Mouse (Mus musculus) gastrocnemius, postnatal 4 days (tissue): ENCODE measurements around the gene Ezh1. TPM values are rescaled to one million over a fixed set of nuclear protein-coding genes. Genes with fewer than 3 reads are reported as not detected.

Source experiments
- DNase-seq, 2 experiments: peaks; one replicate each; pipeline ENCODE4 v3.0.0; 2021 to 2022; ENCODE audit warnings: low spot score in 2 of 2, mixed read lengths in 2 of 2
- total RNA-seq, 2 experiments: library from RNA; stranded (reverse); gene quantifications; 2 replicates each; pipeline ENCODE4 v1.2.3; 2021

The Ezh1 gene
- total RNA-seq, 2 experiments from 2014 or later: 19.3 to 24.6 TPM

- no peak for DNase-seq
Observed at GRCm38 (mm10) chr11:101182771-101183517, 43.3 kb downstream of the Ezh1 start.

- DNase-seq: no peak
Observed at GRCm38 (mm10) chr11:101181961-101182360, 44.3 kb downstream of the Ezh1 start.

GRCm38 (mm10) chr11:101180846-101181740 lies 45.2 kb downstream of the Ezh1 start:
- peak; percentile 70 to 72 for DNase-seq

GRCm38 (mm10) chr11:101180261-101180660 lies 46.0 kb downstream of the Ezh1 start:
- DNase-seq: no peak

GRCm38 (mm10) chr11:101179306-101179705 lies 47.0 kb downstream of the Ezh1 start:
- DNase-seq: no peak

DNA sequence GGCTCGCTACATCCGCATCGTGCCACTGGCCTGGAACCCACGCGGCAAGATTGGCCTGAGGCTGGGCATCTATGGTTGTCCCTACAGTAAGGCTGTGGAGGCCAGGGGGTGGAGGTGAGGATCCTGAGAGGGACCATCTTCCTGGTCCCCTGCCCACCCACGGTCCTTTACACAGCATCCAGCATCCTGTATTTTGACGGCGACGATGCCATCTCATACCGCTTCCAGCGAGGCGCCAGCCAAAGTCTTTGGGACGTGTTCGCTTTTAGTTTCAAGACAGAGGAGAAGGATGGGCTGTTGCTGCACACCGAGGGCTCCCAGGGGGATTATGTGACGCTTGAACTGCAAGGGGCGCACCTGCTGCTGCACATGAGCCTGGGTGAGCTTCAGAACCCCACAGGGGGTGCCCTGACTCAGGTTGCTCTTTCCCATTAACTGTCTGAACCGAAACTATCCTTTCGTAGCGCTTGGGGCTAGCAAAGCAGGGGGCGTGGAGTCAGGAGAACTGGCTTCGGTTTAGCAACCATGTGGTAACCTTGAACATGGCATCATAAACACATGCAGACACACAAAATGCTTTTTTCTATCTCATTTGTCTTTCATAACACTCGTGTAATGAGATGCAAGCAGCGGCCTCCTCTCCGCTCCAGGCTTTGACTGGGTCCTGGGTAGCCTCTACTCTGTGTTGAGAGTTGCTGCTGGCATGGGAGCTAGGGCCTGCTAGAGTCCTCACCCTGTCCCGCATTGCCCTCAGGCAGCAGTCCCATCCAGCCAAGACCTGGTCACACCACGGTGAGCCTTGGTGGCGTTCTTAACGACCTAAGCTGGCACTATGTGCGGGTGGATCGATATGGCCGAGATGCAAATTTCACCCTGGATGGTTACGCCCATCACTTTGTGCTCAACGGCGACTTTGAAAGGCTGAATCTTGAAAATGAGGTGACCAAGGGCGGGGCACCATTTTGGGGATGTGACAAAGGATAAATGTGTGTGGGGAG lies 47.9 kb downstream of the Ezh1 start:
- no peak for DNase-seq

DNA sequence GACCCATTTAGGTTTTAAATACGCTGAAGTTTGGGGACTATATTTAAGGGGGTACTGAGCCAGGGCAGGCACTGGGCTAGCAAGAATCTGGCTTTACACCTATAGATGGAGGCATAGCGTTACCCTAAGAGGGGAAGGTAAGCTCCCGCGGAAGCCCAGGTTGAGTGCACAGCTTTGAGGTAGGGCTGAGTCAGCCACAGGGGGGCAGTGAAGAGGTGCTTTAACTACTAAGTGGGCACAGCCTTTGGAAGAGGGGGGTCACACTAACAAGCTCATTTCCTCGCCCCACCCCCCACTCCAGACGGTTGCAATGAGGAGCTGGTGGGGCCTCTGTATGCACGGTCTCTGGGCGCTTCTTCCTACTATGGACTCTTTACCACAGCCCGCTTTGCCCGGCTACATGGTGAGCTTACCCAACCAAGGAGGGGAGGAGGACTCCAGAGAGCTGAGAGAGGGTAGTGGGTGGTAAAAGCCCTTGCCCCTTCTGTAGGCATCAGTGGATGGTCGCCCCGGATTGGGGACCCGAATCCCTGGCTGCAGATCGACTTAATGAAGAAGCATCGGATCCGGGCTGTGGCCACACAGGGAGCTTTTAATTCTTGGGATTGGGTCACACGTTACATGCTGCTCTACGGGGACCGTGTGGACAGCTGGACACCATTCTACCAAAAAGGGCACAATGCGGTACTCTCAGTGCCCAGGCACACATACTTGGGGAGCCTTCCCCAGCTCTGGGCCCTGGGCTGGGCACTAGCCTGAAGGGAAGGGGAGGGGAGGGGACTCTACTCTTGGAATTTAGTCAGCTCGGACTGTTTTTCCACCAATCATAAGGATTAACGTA lies 49.1 kb downstream of the Ezh1 start:
- no peak for DNase-seq

- DNase-seq: no peak
Observed at GRCm38 (mm10) chr11:101176117-101176691, 50.1 kb downstream of the Ezh1 start.

DNA sequence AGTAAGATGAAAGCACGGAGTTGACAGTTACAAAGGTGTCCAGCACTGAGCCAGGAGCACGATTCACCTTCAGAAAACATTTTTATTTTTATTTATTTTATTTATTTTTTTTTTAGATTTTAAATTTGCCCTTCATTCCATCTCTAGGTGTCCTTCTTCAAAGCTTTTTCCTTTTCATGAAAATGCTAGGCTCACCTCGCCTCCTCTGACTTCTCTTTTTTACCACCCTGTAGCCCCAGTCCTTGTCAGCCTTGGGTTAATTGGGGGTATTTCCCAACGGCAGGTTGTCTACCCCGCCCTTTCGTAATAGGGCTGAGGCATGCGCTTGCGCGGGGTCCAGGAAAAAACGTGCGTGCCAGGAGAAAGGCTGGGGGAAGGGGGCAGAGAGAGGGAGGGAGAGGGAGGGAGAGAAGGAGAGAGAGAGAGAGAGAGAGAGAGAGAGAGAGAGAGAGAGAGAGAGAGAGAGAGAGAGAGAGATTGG lies 50.6 kb downstream of the Ezh1 start:
- no peak for DNase-seq

- DNase-seq: no peak
Observed at GRCm38 (mm10) chr11:101174851-101175628, 51.2 kb downstream of the Ezh1 start, which contains the start of gene Ccr10. Gene Ccr10, minus strand, starts transcription at chr11:101175443.

DNA sequence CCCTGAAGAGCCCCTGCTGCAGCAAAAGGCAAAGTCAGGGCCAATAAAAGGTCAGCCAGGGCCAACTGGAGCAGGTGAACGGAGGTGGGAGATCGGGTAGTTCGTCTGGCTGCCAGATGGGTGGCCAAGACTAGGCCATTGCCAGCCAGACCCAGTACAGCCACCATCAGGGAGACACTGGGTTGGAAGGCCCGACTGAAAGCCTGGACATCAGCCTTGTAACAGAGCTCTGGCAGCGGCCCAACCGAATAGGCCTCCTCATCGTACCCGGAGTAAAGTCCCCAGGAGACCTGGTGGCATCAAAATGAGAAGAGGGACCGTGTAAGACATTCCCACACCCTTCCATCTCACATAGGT lies 51.9 kb downstream of the Ezh1 start:
- DNase-seq: no peak

DNA sequence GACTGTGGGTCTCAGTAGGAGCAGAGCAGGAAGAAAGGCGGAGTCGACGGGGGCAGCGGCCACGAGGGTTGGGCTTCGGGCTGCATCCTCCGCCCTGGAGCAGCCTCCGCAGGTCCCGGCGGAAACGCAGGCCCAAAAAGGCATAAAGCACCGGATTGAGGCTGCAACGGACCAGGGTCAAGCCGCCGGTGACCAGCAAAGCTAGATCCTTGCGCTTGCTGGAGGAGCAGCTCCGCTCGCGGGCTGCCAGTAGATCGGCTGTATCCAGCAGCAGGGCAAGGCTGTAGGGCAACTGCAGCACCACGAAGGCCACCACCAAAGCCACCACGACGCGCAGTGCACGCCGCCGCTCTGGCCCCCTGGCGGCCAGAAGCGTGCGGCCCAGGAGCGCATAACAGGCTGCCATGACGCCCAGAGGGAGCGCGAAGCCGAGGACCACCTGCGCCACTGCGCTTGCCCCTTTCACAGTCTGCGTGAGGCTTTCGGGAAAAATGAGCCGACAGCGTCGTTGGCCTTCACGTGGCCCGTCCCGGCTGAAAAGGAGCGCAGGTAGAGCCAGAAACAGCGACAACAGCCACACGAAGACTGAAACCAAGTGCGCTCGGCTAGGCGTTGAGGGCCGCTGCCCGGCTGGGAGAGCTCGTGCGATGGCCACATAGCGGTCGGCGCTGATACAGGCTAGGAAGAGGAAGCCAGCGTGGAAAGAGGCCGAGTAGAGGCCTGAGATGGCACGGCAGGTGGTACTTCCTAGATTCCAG lies 52.5 kb downstream of the Ezh1 start:
- DNase-seq: peak; percentile 63 to 80

DNA sequence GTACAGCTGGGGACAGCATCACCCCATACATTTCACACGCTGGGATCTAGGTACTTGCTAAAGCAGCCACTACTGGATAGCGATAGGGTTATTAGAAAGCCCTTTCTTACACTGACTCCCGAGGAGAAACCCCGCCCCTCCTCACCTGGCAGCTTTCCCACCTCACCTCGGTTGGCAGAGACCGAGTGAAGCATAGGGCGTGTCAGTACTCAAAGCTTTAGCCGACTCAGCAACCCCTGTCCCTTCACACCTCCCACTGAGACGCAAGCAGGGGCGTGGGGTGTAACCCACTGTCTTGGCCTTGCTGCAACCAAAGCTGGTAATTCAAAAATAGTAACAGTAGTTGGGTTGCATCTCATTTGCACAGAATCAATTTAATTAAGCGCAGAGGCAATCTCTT lies 53.2 kb downstream of the Ezh1 start:
- no peak for DNase-seq

- no peak for DNase-seq
Observed at GRCm38 (mm10) chr11:101172434-101172815, 53.8 kb downstream of the Ezh1 start.

DNA sequence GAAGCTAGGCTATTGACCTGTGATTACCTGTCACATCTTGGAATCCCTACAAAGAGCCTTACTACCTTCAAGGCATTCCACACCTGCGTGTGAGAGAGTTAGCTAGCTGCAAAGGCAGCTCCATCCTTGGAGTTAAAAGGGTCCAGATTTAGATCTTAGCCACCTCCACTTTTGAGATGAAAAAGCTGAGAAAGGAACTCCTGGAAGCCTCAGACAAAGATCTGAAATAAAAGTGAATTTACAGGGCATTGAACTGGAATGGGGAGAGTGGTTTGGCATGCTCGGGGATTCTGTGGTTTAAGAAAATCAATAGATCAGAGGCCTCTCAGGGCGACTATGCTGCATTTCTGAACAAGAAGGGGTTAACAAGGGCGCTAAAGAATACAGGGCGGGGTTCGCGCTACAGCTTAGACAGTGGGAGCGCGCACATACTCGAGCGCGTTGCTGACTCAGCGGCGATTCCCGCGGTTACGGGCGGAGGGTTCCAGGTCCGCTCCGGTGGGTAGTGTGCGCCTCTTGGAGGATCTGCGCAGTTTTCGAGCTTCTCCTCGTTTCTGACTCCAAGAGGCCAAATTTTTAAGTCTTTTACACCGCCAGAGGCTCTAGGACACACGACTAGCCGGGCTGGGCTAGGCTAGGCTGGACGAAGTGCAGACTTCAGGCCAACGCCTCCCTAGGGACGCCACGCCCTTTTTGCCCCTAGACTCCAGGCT lies 54.4 kb downstream of the Ezh1 start:
- peak; percentile 53 to 73 for DNase-seq

DNA sequence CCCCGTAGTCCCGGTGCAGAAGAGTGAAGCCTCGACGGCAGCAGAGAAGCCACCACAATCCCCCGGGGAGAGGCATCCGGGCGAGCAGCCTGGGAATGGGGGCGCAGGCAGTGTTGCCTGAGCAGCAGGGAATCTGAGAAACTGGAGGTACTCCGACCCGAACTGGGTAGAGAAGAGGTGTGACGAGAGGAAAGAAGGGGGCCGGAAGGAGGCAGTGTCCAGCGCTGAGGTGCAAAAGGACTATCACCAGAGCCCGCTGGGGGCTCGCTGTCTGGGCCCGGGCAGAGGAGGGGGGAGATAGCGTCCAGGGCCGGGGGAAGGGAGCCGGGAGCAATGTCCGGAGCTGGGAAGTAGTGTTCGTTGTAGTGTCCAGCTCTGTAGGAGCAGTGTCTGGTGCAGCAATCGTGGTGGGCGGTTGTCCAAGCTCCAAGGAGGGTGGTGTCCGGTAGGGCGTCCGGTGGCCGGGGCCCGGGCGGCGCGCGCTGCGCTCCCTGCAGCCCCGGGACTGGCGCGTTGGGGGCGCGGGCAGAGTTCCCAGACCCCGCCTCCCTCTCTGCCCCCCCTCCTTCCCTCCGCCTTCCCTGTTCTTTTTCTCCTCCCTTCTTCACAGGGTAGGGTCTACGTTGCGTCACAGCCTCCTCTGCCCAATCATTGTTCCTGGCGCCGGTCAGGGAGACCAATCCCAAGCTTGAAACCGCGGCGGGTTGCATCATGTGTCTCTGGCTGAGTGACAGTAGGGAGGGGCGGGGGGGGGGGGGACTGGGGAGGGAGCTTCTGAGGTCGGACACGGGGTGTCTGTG lies 55.3 kb downstream of the Ezh1 start, which contains the start of gene Plekhh3:
TSS of gene Plekhh3 (minus strand) at position 541 of the 800 bp plus-strand sequence.
- DNase-seq: peak; percentile 86 to 93
